Mouse (Mus musculus): ENCODE measurements around the gene Dennd2a.

The Dennd2a gene

DNA sequence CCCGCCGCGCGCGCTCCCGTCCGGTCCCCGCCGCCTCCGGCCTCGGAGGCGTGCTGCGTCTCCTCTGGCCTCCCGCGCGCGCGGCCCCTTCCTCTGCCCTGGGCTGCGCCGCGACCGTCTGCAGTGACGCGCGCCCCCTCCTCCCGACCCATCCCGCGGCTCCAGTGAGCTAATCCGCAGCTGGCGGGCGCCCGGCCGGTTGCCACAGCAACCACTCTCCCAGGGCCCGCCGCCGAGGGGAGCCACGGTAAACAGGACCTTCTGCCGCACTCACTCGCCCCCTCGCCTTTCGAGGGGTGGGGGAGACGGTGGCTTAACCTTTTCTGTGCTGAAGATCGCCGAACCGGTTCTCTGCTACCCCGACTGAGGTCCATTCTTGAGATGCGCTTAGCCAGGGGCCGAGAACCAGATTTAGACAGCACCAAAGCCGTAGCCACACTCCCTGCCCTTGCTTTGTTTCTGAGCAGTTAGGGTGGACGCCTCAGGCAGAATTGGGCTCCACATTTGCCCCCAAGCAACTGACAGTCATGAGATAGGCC is at the start of gene Dennd2a:
Gene Dennd2a (minus strand): TSS at position 145 of the 539 bp plus-strand sequence.
- DNase-seq (ENCODE audit: low spot score in 2 of 2): peak; percentile 77 to 83

DNA sequence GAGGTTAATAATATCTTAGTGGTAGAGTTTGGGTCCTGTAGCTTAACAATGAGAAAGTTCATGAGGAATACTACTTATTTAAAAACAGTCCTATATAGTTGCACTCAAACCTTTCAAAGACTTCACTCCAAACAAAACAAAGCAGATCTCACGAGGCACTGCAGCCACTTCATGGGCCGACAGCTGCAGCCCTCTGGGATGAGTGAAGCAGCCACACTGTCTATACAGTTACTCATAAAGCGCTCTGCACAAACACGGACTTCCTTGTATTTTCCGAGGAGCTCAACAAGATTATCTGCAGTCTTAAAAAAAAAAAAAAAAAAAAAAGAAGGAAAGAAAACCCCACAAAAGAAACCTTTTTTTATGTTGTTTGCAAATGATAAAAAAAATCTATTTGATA is 49.7 kb upstream of the Dennd2a start:
- DNase-seq (ENCODE audit: low spot score in 2 of 2): no peak

DNA sequence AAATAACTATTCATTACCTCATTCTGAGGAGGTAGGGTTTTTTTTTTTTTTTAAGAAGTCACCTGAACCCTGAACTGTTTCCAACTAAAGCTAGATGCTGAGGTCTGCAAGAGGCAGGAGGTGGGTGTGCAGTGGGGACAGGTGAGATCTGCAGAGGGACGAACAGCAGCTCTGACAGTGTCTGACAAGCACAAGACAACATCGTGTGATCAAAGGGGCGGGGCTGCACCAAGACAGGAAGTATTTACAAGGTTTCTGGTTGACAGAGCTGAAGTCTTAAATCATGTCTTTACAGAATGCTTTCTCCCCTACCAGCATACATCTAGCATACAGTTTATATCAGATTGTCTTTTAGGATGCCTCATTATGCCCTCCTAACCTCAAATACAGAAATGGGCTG is 49.2 kb upstream of the Dennd2a start:
- DNase-seq (ENCODE audit: low spot score in 2 of 2): no peak

DNA sequence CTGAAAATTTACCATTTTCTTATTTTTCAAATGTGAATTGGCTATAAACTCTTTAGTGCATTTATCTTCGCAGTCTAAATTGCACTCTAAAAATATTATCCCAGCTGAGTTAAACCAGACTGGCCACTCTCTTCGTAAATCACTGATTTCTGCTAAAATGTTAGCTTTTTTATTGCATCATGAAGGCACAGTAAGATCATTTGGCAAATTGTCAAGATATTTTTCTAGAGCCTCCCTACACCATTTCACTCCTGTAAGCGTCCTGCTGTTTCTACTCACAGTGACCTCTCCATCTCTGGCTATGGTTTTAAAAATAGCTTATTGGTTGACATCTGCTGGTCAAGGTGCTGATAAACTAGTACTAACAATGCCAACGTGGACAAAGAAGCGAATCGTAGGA is 48.4 kb upstream of the Dennd2a start:
- no peak for DNase-seq (ENCODE audit: low spot score in 2 of 2)

DNA sequence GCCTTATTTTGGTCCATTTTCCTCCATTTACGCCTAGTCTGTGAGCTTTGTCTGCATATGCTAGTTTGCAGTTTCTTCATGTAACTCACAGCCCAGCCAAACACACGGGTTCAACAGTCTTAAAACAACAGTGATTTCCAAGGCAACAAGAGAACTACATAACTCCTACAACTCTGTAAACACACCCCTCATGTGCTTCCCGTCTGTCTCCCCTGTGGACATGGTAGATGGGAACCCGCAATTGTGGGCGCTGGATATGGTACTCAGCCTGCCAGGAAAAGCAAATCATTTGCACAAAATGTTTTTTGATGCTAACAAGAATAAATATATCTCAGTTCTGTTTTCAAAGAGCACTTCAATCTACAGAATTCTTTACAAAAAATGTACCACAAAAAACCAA is 46.9 kb upstream of the Dennd2a start:
- peak; percentile 34 to 36 for DNase-seq (ENCODE audit: low spot score in 2 of 2)

DNA sequence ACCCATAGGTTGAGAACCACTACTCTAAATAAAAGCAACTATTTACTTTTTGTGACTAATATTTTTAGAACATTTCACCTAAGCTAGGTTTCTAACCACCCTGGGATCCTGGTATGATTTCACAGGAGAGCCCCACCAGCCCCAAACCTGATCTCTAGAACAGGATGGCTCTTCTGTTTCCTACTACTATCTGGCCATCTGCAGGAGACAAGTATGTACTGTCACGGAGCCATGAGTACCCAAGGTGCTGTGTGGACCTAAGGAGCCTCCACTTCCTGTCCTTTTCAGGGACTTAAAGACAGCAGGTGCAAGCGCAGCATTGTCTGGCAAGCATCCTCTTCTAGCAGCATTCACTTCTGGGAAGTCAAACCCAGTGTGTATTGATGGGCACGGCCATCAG is 44.2 kb upstream of the Dennd2a start:
- DNase-seq (ENCODE audit: low spot score in 2 of 2): no peak

DNA sequence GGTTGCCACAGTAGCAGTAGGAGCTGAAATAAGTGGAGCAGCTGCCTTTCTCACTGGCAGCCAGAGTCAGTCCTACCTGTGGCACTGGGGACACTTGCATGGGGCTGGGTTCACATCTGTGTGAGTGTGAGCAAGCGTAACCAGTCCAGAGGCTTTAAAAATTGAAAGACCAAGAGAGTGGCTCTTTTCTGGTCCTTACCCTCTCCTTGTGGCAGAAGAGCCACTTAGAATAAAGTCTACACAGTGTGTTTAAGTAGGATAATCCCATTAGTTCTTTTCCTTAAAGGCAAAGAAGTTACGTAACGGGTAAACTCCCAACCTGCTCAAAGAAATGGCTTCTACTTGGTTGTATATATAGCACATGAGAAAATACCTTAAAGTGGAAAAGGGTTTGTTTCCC is 43.2 kb upstream of the Dennd2a start:
- DNase-seq (ENCODE audit: low spot score in 2 of 2): no peak

DNA sequence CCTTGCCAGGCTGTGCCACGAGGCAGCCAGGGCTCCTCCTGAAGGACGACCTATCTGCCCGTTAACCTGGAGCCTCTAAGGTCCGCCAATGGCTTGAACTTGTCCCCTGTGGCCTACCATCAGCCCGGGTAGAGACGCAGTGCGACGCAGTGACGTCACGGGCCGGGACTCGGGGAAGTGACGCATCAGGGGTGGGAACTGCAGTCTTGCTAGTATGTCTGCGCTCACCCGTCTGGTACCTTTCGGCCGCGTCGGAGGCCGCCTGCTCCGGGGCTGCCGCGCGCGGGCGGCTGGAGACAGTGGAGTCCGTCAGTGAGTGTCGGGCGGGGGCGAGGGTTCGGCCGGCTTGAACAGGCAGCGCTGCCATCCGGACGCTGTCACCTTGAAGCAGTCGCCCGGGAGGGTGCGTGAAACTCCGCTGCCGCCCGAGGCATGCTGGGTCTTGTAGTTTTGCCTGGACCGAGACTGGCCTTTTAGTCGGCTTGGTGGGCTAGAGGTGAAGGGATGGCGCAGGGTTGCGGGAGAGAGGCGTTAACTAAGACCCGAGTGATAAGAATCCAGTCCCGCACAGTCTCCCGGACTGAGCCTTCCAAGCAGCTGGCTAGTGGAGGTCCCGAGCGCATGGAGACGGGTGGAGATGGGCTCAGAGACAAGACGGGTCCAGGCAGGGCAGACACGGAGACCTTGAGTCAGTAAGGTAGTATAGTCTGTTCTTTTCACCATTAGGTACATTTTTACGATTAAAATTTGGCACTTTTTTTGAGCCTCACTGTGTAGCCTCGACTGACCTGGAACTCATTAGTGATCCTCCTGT is 34.9 kb upstream of the Dennd2a start, which contains the start of gene Ndufb2:
Gene Ndufb2 (plus strand): TSS at position 174 of the 814 bp plus-strand sequence.
- peak; percentile 92 to 93 for DNase-seq (ENCODE audit: low spot score in 2 of 2)

DNA sequence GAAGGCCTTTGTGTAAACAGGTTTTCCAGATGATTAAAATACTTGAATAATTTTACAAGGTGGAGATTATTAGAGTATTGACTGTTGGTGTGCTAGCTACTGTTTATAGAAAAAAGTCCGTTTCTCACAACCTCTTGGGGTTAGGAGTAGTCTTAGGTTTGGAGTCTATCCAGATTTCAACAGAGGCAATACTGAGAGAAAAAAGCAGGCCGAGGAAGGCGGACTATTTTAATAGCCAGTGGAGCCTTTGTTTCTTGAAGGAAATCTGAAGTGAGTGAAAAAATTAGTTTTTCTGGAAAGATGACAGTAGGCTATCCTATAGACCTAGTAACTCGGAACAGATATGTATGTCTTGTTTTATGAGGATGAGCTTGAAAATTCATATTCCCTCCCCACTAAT is 33.8 kb upstream of the Dennd2a start:
- DNase-seq (ENCODE audit: low spot score in 2 of 2): no peak

DNA sequence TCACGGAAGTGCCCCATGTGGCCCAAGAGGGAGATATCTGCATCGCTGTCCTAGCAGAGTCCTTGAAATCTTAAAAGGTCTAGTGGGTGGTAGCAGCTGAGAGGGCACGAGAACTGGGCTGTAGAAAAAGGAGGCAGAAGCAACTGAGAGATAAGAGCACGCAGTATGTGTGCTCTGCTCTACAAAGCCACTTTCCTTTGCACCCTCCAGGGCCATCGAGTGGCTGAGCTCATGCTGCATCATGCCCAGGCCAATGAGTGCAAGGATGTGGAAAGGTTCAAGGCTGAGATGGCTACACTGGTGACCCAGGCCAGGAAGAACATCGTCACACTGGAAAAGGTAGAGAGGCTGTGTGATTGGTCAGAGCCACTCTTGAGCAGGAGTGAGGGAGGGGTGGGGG is 27.9 kb upstream of the Dennd2a start, which contains the start of gene Gm42420:
Gene Gm42420 (plus strand): TSS at position 237 of the 400 bp plus-strand sequence.
- DNase-seq (ENCODE audit: low spot score in 2 of 2): no peak

DNA sequence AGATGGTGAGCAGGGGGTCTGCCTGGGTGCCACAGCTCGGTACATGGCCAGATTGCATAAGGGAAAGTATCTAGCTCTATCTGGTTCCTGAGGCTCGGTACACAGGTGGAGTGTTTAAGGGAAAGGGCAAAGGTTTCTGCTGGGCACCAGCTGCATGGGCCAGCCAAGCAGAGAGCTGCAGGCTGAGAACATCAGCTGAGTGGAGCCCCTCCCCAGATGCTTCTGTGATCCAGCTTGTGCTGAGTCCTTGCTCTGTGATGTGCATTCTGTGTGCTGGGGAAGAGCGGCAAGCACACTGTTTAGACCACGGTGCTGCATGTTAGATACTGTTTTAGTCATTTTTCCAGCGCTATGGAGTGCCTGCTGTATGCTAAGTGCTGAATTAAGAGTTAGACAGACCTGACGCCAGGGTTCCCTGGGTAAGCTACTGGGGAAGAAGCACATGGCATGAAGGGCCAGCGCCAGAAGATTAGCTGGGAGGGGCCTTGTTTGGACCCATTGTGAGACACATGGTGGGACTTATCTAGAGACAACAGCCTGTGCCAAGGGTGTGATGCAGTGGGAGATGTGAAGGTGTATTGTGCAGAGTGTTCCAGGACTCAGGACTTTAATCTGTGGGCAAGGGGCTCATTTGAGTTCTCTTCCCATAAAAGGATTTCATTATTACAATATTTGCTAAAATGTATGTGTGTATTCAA is 23.6 kb upstream of the Dennd2a start:
- DNase-seq (ENCODE audit: low spot score in 2 of 2): no peak

DNA sequence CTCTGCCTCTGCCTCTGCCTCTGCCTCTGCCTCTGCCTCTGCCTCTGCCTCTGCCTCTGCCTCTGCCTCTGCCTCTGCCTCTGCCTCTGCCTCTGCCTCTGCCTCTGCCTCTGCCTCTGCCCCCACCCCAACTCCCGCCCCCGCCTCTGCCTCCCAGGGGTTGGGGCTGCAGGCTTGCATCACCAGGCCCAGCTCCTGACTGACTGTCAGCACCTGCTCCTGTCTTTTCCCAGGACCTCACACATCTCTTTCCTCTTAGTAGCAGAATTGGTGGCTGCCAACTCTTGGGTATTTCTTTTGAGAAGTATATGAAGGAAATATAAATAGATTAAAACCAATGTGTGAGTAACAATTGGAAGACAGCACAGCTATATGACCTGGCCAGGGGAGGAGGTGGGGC is 22.9 kb upstream of the Dennd2a start:
- no peak for DNase-seq (ENCODE audit: low spot score in 2 of 2)

DNA sequence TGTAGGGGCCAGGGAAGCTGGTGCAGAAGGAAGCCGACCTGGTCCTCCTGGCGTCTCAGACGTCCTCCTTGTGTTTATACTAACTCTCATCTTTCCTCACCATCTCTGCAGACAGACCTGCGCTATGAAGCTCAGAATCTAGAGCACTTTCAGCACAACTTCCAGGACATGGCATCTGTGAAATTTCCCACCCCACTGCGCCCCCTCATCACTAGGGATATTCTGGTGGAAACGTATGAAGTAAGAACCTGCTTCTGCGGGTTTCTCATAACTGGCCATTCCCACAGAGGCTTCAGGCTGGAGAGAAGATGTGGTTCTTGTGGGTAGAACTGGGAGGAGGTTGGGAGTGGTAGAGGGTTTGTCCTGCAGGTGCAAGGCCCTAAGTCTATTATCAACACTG is 21.9 kb upstream of the Dennd2a start:
- DNase-seq (ENCODE audit: low spot score in 2 of 2): peak in 1 of 2 experiments; percentile 67

DNA sequence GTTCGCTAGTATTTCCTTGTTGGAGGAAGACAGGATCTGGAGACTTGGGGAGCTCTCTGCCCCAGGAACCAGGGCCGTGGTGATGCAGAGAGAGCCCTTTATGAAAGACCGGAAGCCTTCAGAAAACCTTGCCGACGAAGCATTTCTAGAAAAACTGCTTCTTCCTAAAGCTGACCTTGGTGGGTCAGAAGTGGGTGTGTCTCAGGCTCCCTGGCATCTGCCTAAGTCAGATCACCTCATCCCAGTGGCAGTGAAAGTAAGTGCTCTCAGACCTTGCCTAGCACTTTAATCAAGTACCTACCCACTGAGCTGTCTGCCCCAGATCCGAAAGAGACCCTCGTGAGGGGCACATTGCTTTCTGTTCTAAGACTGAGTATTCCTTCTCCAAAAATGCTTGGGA is 17.3 kb upstream of the Dennd2a start:
- no peak for DNase-seq (ENCODE audit: low spot score in 2 of 2)

DNA sequence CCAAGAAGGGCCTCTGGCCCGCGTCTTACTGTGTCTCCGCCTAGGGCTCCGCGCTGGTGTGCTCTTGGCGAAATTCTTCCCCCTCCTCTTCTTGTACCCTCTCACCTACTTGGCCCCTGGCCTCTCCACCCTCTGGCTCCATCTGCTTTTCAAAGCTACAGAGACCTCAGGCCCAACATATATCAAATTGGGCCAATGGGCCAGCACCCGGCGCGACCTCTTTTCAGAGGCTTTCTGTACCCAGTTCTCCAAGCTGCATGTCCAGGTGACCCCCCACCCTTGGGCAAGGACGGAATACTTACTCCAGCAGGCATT is 16.8 kb upstream of the Dennd2a start:
- DNase-seq (ENCODE audit: low spot score in 2 of 2): no peak

DNA sequence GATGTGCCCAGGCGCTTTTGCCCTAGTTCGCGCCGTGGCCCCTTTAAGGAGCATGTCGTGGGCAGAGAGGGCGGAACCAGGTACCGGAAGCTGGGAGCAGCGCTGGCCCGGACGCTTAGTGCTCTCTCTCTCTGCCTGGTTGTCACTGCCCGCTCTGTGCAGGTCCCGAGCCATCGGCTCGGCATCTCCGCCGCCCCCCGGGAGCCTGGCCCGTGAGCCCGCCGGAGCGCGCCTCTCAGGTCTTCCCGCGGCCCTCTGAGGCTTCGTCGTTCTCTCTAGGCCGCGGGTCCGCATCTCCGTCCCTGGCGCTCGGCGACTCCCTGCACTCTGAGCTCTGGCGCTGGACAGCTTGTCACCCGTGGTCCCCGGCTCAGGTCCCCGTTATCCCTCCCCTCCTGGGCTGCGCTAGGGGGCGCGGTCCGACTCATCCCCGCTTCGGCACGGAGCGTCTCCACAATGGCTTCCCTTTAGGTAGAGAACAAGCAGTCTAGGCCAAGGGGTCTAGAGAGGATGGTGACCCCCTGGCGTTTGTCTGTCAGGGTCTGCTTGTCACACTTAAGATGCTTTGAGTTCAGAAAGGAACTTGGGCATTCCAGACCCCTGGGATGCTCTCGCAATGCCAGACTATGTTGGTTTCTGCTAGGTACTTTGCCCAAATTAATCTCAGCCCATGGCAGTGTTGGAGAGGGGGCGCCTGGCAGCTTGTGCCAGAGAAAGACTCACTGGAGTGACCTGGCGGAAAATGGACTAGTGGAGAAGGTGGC is 16.3 kb upstream of the Dennd2a start, which contains the start of gene Adck2:
Gene Adck2 (plus strand): TSS at position 83 of the 764 bp plus-strand sequence.
- DNase-seq (ENCODE audit: low spot score in 2 of 2): peak; percentile 70 to 71

DNA sequence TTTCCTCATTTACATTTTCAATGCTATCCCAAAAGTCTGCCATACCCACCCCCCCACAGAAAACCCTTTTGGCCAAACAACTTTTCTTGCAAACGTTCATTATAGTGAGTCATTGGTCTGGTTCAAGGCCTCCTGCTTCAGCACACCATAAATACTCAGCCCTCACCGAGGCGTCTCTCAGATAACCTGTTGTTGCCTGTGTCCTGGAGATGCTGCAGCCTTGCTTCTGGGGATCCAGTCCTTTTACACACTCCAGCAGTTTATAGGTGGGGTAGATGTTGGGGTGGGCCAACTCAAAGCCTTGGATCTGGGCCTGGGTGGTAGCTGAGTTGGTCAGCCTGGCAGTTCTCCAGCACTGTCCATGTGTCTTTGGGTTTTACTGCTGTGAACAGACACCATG is 12.8 kb upstream of the Dennd2a start:
- no peak for DNase-seq (ENCODE audit: low spot score in 2 of 2)

DNA sequence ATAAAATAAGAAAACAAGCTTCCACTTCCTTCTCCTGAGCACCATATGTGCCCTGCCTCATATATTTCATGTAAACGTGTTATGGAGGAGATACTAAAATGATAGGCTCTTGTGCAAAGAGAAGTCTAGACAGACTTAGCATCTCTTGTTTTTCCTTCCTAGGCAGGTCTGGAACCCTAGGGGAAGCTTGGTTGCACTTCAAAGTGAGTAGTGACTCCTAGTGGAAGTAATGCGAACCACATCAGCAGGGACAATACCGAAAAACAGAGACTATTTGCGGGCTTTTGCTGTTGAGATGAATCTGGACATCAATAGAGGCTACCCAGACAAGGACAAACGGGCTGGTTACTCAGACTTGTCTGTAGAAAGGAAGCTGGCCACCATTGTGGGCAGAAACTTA is 9.9 kb upstream of the Dennd2a start:
- DNase-seq (ENCODE audit: low spot score in 2 of 2): no peak

DNA sequence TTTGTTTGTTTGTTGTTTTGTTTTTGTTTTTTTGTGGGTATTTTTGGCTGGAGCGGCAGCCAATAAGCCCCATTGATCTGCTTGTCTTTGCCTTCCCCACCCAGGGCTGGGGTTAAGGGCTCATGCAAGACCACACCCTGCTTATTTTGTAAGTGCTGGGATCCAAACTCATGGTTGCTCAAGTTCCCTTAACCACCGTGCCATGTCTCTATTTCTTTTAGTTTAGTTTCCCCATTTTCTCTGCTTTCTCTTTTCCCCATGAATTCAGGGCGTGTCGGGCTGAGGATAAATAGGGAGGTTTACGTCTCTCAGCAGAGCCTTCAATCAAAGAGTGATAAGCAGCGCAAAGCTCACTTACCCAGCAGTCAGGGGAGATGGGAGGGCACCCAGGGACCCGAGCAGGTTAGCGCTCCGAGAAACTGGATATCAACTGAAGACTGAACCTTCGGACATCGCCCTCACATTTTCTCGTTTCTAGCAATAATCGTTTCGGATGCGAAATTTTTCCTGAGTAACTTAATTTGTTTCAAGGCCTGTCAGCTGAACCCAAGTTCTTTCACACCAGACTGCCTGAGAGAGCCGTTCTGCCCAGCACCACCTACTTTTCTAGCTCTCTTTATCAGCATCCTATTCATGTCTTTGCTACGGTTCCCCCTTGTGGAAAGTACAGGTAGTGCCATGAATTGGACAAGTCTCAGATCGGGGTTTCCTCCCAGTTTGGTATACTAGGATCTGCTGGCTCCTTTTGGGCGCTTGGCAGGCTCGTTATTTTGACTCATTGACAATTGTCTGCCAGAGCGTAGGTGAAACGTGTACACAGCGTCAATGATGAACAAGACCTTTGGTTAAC is 4.7 kb upstream of the Dennd2a start:
- peak; percentile 78 to 83 for DNase-seq (ENCODE audit: low spot score in 2 of 2)

DNA sequence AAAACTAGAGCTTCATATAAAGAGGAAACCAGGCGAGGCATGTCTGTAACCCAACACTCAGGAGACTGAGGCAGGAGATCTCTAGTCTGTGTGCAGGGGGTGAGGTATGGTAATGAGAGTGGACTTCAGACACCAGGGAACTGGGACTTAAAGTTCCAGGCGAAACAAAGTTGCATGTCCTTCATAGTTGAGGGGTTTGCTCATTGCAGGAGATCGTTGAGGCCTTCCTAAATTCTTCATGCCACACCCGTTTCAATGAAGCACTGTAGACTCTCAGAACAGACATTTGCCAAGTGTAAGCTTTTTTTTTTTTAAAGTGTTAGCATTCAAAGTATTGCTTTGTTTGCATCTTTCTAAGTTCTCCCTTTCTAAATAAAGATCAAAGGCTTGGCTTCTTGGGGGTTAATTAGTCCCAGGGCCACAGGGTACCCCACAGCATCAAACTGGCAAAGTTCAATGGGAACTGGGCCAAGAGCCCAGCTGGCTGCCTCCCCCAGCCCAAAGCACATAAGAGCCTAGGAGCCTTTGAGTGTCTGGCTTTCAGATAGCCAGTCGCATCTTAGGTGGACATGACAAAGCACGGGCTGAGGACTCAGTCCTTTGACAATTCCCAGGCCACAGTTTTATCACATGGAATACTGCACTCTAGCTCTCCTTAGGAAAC is 1.7 kb upstream of the Dennd2a start:
- no peak for DNase-seq (ENCODE audit: low spot score in 2 of 2)

Measured in right cerebral cortex, postnatal 36 days (tissue).